Mouse (Mus musculus): ENCODE results near the gene Scd1.
A peak's percentile ranks its signal among the peaks of the same experiment; 100 is the strongest.

- TF ChIP-seq CTCF (IDR thresholded peaks at IDR 0.05; ENCODE audit: extremely low read depth, insufficient read depth, insufficient read length, insufficient replicate concordance) (no peak), POLR2A (IDR thresholded peaks at IDR 0.05; ENCODE audit: low read depth, low read length) (peak; percentile 26; the same call in 1 of the 2 replicates)
Observed at GRCm38 (mm10) chr19:44407341-44408222, at the start of gene Scd1.

Measured in spleen, adult 2 months (tissue).